Mouse (Mus musculus) cerebellum, adult 18-20 months (tissue): ENCODE results near the gene Nrarp.

Experiments used
- DNase-seq, 2 experiments: peaks; one replicate each; pipeline ENCODE4 v3.0.0; 2021

The Nrarp gene

GRCm38 (mm10) chr2:25197946-25198345, 17.4 kb downstream of the Nrarp start:
- no peak for DNase-seq

GRCm38 (mm10) chr2:25200631-25201030, 20.1 kb downstream of the Nrarp start:
- DNase-seq = no peak

- no peak for DNase-seq
Observed at GRCm38 (mm10) chr2:25203631-25204214, 23.2 kb downstream of the Nrarp start.

- DNase-seq = no peak
Observed at GRCm38 (mm10) chr2:25207593-25207992, 27.0 kb downstream of the Nrarp start.

GRCm38 (mm10) chr2:25210686-25211085, 30.1 kb downstream of the Nrarp start:
- no peak for DNase-seq

GRCm38 (mm10) chr2:25211121-25211670, 30.6 kb downstream of the Nrarp start, which contains the start of gene Nelfb:
TSS of gene Nelfb (minus strand) at chr2:25211489.
- DNase-seq = peak; percentile 84 to 87

- no peak for DNase-seq
Observed at GRCm38 (mm10) chr2:25213266-25213865, 32.8 kb downstream of the Nrarp start.

- DNase-seq = peak in 1 of 2 experiments; percentile 0
Observed at GRCm38 (mm10) chr2:25214444-25214843, 33.9 kb downstream of the Nrarp start, which contains the start of gene Stpg3. TSS of gene Stpg3 (minus strand) at chr2:25214637.

GRCm38 (mm10) chr2:25217666-25218065, 37.1 kb downstream of the Nrarp start:
- DNase-seq = no peak

- DNase-seq = no peak
Observed at GRCm38 (mm10) chr2:25218445-25218844, 37.9 kb downstream of the Nrarp start, which contains the start of gene Fam166a. TSS of gene Fam166a (plus strand) at chr2:25218745.

GRCm38 (mm10) chr2:25221331-25221772, 40.8 kb downstream of the Nrarp start:
- DNase-seq = no peak

- peak in 1 of 2 experiments; percentile 76 for DNase-seq
Observed at GRCm38 (mm10) chr2:25223681-25224491, 43.3 kb downstream of the Nrarp start.

- no peak for DNase-seq
Observed at GRCm38 (mm10) chr2:25224492-25224765, 43.9 kb downstream of the Nrarp start, which contains the start of gene Tubb4b. TSS of gene Tubb4b (minus strand) at chr2:25224702.

GRCm38 (mm10) chr2:25224766-25225752, 44.5 kb downstream of the Nrarp start:
- peak; percentile 95 to 99 for DNase-seq

GRCm38 (mm10) chr2:25225811-25226379, 45.3 kb downstream of the Nrarp start:
- no peak for DNase-seq

- DNase-seq = peak in 1 of 2 experiments; percentile 40
Observed at GRCm38 (mm10) chr2:25226864-25227263, 46.3 kb downstream of the Nrarp start.

GRCm38 (mm10) chr2:25227406-25227805, 46.8 kb downstream of the Nrarp start:
- DNase-seq = no peak

GRCm38 (mm10) chr2:25228431-25228889, 47.9 kb downstream of the Nrarp start:
- DNase-seq = peak; percentile 87 to 90

GRCm38 (mm10) chr2:25228995-25229530, 48.5 kb downstream of the Nrarp start:
- DNase-seq = no peak

GRCm38 (mm10) chr2:25229582-25229981, 49.0 kb downstream of the Nrarp start:
- no peak for DNase-seq

GRCm38 (mm10) chr2:25230581-25230980, 50.0 kb downstream of the Nrarp start:
- DNase-seq = no peak
